Mouse (Mus musculus) ES-Bruce4 (cell line): Measurements from ENCODE around the gene Sec22a.

ENCODE experiments used
- CTCF ChIP-seq: IDR thresholded peaks from one replicate; pipeline ENCODE4 v1.8.1; 2011; ENCODE audit warnings: low read depth, low read length
- EP300 ChIP-seq: IDR thresholded peaks from 2 replicates; pipeline ENCODE4 v1.6.1; 2011; ENCODE audit warnings: low read depth, low read length; ENCODE audit not compliant: insufficient read depth

GRCm38 (mm10) chr16:35308016-35308415, 55.7 kb downstream of the Sec22a start:
- TF ChIP-seq EP300: no peak
- TF ChIP-seq CTCF: no peak
